Mouse (Mus musculus): Measurements from ENCODE around the gene Mob3c. TPM values are rescaled to one million over a fixed set of nuclear protein-coding genes. Genes with fewer than 3 reads are reported as not detected.

Mob3c gene
- total RNA-seq, 2 experiments from 2014 or later: 4.0 to 6.5 TPM

GRCm38 (mm10) chr4:115832040-115832439 is 4.1 kb downstream of the Mob3c start:
- no peak for DNase-seq (ENCODE audit: low spot score in 2 of 2)

DNA sequence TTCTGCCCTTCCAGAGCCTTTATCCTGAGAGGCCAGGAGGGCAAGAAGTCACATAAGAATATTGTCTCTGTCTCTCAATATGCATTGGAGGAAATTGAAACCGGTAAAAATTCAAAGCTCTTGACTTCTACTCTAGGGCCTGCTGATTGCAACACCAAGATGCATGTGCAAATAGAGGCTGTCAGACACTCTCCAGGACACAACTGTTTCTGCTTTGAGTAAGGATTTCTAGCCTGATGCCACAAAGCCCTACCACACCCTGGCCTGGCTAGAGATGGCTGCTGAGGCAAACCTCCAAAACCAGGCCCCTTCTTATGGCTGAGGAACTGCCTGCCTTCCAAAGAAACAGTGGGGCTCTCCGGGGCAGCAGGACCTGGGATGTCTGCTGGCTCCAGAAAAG is 7.7 kb downstream of the Mob3c start:
- DNase-seq (ENCODE audit: low spot score in 2 of 2): no peak

DNA sequence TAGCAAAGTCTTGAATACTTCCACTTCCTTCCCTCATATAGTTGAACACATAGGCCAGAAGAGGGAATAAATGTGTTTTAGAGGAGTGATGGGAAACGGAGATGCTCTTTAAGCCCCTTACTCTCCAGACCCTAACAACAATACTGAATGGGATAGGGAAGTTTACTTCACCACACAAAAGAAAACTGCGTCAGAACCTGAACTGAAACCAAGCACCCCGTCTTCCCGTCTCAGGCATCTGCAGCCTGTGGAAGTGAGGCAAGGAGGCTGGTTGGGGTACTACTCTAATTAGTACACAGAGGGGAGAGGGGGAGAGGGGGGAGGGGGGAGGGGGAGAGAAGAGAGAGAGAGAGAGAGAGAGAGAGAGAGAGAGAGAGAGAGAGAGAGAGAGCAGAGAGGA is 10.3 kb downstream of the Mob3c start:
- no peak for DNase-seq (ENCODE audit: low spot score in 2 of 2)

DNA sequence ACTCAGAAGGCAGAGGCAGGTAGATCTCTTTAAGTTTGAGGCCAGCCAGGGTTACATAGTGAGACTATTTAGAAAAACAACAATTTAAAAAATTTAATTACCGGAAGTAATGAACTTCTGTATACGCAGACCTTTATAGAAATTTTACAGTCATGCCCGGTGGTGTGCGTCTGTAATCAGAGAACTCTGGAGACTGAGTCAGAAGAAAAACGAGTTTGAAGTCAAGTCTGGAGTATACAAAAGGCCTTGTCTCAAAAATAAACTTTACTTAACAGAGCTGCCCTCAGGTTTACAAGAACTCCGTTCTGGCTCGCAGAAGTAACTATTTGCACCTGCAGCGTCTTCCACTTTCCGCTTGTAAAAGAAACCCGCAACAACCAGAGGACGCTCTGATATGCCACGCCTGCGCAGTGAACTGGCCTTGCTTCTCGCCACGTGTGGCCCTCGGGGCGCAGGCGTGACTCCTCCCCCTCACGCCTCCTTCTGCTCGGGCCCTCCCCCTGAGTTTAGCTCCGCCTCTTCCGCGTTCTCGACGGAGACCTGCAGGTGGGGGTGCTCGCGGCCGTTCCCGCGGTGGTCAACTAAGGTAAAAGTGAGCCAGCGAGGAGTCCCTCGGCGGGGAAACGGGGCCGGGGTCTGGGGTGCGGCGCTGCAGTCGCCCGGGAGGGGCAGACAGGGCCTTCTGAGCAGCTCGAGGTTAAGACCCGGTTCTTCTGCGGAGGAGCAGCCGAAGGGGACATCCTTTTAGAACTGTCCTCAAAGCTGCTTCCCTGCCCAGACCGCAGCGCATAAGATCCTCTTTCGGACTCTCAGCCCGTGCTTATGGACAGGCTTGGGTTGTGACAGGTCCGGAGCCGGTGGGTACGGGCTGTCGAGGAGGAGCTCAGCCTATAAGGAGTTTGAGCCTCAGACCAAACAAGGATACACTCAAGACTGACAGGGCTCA is 11.1 kb downstream of the Mob3c start, which contains the start of gene Mknk1:
Gene Mknk1 (plus strand): TSS at position 503 of the 946 bp plus-strand sequence.
- peak; percentile 83 to 94 for DNase-seq (ENCODE audit: low spot score in 2 of 2)

DNA sequence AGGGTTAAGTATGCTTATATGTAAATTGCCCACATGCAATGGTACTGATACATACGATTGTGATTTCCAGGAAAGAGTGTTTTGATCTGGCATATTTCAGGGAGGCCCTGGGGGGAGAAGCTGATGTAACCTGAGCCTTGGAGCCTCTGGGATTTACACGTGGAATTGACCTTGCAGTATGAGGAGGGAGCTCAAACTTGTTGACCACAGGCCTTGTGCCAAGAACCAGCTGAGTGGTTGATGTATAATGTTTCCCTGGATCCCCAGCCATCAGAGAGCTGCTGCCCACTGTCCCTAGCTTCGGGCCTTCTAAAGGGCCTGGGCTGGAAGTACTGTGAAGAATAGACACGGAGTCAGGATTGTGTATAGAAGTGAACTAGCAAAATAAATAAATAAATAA is 12.1 kb downstream of the Mob3c start:
- no peak for DNase-seq (ENCODE audit: low spot score in 2 of 2)

DNA sequence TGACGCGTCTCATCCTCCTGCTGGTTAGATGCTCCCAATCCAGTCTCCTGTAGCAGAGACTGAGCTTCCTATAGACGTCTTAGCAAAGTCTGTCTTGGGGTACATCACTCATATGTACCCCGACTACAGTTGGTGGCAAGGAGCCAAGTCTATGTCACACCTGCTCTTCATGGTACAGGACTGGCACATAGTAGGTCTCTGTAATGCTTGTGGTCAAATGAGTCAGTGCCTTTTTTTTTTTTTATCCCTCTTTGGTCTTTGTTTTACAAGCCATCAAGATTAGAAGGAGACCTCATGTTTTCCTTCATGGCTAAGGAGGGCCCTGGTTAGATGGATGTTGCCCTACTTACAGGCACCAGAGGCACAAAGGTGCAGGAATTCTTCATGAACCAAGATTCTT is 12.9 kb downstream of the Mob3c start:
- no peak for DNase-seq (ENCODE audit: low spot score in 2 of 2)

GRCm38 (mm10) chr4:115846656-115847055 is 18.8 kb downstream of the Mob3c start:
- DNase-seq (ENCODE audit: low spot score in 2 of 2): no peak

DNA sequence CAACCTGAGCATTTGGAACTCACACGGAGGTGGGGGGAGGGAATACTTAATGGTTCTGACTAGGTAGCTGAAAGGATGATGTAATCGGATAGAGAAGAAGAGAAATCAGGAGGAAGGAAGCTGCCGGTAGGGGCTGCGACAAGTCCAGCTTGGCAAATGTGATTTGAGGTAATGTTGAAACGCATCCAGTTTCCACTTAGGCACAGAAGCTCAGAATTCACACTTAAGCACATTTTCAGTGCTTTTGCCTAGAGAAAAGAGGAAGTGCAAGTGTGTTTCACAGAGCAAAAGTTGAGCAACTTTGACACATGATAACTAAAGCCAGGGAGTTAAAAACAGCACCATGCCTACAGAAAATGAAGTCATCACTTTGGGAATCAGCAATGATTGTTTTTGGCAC is 19.5 kb downstream of the Mob3c start:
- peak in 1 of 2 experiments; percentile 58 for DNase-seq (ENCODE audit: low spot score in 2 of 2)

DNA sequence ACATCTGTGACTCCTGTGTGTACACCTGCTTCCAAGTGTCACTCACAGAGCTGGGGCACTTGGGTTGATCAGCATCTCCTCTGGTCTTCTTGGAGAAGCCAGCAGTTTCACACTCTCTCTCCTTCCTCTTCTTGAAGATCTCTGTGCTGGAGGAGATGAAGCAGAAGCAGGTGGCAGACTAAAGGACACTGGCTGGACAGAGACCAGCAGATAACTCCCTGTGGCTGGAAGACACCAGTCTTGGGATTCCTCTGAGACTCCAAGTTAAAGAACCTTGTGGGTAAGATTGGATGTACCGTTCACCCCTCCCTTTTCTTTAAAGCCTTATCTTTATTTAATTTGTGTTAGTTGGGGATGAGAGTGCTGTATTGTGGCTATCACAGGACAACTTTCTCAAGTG is 20.2 kb downstream of the Mob3c start:
- DNase-seq (ENCODE audit: low spot score in 2 of 2): no peak

DNA sequence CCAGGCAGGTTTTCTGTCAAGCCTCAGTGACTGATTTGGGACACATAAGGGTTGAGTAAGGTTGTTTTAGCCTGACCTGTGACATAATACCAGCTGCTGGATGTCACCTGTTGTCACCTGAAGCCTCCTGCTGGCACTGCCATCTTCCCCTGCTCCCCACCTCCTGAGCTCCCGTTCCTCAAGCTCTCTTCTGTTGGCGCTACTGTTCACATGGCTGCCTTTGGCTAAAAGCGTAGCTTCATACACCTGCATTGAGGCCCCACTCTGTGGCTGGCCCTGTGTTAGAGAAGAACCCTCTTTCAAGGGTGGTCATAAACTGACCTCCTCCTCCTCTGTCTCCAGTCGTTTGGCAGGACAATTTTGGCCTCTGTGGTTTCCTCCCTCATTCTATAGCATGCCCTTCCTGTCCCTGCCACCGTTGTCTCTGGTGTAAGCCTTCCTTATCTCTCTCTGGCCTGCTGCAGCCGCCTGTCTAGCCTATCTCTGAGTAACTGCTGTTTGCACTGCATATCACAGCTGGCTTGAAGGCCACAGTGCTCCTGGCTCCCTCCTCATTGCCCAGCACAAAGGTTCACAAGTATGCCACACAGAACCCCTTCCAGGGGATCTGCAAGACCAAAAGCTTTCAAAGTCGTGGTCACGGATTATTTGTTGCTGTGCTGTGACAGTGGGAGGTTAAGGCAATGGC is 21.2 kb downstream of the Mob3c start:
- no peak for DNase-seq (ENCODE audit: low spot score in 2 of 2)

DNA sequence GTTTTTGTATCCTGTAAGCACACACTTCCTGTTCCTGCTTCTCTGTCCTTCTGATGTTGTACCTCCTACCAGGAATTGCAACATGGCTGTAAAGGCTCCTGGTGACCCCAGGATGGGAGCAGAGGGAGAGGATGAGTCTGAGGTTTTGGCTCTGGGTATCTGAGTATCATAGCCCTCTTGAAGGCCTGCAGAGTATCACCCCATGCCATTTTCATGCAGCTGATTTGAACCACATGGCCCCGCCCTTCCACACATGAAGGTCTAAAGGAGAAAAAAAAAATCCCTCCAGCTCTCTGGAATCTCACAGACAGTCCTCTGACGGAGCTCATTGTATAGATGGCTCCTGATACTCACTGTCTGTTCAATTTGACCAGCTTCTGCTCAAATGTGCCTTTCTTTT is 22.2 kb downstream of the Mob3c start:
- no peak for DNase-seq (ENCODE audit: low spot score in 2 of 2)

GRCm38 (mm10) chr4:115850631-115851030 is 22.7 kb downstream of the Mob3c start:
- no peak for DNase-seq (ENCODE audit: low spot score in 2 of 2)

DNA sequence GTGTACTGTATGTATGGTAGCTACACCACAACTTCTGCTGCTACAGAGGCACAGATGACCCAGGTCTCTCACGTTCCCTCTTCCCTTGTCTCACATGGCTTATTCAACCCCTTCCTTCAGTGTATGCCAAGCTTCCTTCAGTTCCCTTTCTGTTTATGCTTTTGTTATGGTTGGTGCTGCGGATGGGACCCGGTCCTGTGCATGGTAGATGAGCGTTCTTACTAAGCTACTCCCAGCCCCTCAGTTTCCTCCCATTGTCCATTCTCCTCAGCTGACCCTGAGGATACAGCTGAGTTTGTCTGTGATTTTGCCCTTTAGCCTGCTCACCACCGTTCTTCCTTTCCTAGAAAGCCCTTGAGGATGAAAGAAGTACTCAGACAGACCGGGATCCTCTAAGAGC is 23.7 kb downstream of the Mob3c start:
- no peak for DNase-seq (ENCODE audit: low spot score in 2 of 2)

GRCm38 (mm10) chr4:115855100-115855499 is 27.2 kb downstream of the Mob3c start:
- DNase-seq (ENCODE audit: low spot score in 2 of 2): no peak

- DNase-seq (ENCODE audit: low spot score in 2 of 2): peak in 1 of 2 experiments; percentile 22
These were observed 27.7 kb downstream of the Mob3c start for GRCm38 (mm10) chr4:115855609-115856008.

DNA sequence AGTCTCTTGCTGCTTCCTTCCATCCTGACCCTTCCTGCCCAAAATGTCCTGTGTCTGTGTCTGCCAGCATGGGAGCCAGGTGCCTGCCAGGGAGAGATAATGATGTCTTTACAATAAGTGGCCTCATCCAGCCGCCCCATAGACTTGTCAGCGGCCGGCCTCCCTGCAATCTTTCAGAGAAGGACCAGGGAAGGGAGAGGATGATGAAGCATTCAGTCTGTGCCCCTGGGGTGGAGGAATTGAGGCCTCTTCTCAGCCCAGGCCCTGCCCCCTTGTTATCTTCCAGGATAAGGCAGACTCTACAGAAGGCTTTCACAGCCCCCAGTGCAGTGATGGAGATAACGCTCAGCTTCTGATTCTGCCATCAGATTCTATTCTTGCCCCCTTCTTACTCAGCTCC is 28.4 kb downstream of the Mob3c start:
- DNase-seq (ENCODE audit: low spot score in 2 of 2): no peak

- DNase-seq (ENCODE audit: low spot score in 2 of 2): no peak
These were observed 29.5 kb downstream of the Mob3c start for GRCm38 (mm10) chr4:115857293-115857883.

DNA sequence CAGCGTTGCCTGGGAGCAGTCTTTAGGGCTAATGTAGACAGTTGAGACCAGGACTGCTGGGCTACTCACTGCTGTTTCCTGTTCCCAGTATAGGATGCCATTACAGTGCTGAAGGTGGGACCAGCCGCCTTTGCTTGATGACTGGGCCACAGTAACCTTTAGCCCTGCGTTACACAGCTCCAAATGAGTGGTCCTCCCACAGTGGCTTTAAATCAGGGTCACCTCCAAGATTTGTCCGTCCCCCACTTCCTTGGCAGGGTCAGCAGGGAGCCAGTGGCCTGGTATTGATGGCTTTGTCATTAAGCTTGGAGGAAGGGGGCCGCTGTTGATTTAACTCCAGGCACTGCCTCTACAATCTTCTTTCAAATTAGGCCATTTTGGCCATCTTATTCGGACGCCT is 35.5 kb downstream of the Mob3c start:
- no peak for DNase-seq (ENCODE audit: low spot score in 2 of 2)

- DNase-seq (ENCODE audit: low spot score in 2 of 2): no peak
These were observed 36.0 kb downstream of the Mob3c start for GRCm38 (mm10) chr4:115863880-115864279.

DNA sequence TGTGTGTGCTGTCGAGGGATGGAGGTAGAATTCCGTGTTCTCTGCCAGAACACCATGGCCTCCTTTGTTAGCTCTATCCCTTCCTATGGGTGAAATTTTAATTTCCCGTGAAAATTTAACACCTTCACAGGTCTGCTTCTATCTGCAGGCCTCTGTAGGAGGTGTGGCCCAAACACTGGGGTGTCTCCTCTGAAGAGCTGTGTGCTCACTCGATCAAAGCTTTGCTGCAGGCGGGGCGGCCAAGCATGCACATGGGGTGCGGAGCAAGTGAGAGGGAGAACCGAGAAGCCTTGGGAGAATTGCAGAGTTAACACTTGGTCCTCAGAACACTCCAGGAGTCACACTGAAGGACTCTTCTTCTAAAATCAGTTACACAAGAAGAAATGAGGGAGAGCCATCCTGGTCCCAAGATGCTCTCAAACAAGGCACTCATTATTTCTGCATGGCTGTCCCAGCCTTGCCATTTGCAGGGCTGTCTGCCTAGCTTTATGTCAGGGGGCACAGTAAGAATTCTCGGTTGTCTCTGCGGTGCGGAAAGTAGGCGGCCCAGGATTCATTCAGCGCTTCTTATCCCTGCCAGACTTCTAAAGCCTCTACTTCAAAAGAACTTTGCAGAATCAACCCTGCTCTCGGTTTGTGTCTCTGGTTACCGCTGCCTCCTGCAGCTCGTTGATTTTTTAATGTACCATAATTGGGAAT is 41.8 kb downstream of the Mob3c start:
- DNase-seq (ENCODE audit: low spot score in 2 of 2): no peak

DNA sequence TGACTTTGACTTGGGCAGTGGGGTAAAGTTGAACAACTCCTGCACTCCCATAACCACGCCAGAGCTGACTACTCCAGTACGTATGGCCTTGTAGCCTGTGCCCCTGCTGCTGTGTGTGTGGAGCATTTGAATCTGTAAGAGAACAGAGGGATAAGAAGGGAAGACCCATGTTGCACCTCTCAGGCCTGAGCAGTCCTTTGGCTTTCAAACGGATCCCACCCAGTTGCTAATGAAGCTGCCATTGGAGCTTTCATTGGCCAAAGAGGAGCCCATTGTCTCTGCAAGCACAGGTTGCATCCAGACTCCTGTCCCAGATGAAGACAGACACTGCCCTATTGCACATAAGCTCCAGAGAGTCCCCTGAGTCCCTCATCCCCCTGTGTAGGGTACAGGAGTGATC is 45.3 kb downstream of the Mob3c start:
- DNase-seq (ENCODE audit: low spot score in 2 of 2): no peak

Measured in layer of hippocampus, adult 18-20 months (tissue).